Mouse (Mus musculus) adrenal gland, postnatal 10 days (tissue): Measurements from ENCODE around the gene Rbks. TPM values are rescaled to one million over a fixed set of nuclear protein-coding genes. Genes with fewer than 3 reads are reported as not detected.
"Not testable (repeated sequence)": the region's sequence is repeated elsewhere in the genome, so short reads cannot be mapped to it uniquely, and the experiment has no call there.

ENCODE experiments used
- DNase-seq: peaks from one replicate; pipeline ENCODE4 v3.0.0; 2021; ENCODE audit warnings: mixed read lengths
- total RNA-seq, 2 experiments: library from RNA; stranded (reverse); gene quantifications; 2 replicates each; pipeline ENCODE4 v1.2.3; 2021

Gene Rbks
- total RNA-seq, 2 experiments from 2014 or later, result 9.6 to 13.4 TPM

DNA sequence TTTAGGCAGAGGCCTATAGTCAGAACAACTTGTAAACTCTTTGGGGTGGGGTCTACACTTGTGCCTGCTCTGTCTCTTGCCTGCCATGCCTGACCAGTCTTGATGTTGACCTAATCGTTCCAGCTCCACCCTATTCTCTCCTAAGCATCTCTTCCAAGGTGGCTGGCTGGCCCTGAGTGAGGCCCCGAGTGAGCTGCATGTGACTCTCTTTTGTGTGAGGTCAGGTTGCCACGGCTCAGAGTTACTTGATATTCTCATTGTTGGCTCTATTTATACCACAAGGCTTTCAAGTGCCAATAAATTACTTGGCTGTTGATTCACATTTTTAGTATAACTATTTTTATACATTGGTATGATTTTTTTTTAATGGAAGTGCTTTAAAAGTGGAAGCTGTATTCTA, 70.3 kb downstream of the Rbks start:
- DNase-seq, result no peak

DNA sequence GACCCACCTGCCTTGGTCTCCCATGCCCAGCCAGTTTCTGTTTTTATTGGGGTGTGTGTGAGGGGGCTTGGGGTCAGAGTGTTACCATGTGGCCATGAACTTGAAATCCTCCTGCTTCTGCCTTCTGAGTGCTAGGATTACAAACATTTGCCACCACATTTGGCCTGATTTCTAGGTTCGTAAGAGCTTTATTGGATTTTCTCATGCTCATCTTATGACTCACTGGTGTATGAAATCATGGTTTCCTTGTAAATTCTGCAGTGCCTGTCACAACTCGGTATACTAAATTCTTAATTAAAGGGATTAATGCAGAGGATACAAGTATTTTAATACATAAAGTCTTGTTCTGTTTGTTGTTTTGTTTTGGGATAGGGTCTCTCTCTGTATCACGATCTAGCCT, 77.1 kb downstream of the Rbks start:
- no peak for DNase-seq

GRCm38 (mm10) chr5:31614339-31615025, 82.9 kb downstream of the Rbks start:
- no peak for DNase-seq

DNA sequence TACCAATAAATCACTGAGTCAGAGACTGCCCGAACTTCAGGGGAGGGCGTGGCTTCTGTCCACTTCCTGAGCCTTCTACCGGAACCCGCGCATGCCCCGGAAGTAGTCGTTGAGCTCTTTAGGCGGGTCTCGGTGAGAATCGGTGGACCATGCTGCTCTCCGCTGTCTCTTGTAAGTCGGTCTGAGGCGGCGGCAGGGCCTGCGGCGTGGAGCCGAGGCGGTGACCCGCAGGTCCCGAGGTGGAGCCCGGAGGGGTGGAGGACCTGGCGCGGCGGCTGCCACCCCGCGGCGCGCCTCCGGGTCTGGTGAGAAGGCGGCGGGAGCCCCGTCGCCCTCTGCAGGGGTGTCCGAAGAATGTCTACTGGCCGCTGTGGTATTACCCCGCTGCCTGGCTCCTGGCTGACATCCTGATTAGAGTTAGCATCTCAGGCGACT, 83.6 kb downstream of the Rbks start:
- peak; percentile 88 for DNase-seq

DNA sequence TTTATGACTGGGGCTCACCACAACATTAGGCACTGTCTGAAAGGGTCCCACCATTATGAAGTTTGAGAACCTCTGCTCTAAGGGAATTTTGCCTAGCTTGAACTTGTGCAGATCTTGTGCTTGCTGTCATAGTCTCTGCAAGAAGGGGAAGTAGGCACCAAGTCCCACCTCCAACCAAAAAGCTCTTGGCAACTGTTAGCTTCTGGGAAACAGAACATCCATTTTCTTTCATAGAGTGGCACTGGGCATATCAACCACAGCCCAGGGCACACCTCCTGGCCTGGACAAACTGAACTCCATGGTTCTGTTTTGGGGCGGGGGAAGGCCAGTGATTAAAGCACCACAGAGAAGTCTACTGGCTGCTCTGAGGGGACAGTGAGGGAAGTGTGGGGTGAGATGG, 86.2 kb downstream of the Rbks start:
- DNase-seq, result no peak

- no peak for DNase-seq
Observed at GRCm38 (mm10) chr5:31610376-31611086, 86.9 kb downstream of the Rbks start.

DNA sequence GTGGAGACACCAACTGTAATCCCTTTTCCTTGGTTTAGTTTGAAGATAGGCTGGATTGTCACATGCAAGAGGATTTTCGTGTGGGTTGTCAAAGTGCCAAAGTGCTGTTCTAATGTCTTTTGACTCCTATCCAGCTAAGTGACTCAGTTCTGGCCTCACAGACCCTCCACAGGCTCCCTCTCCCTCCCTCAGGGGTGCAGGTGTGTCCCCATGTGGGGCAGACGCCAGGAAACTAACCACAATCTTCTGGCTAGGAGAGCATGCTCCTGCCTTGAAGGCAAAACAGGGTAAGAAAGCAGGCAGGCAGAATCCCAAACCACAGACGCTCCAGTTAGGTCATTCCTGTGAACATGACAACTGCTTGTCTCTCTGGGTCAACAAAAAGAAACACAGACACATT, 91.3 kb downstream of the Rbks start:
- DNase-seq, result peak; percentile 56

GRCm38 (mm10) chr5:31603766-31604165, 93.7 kb downstream of the Rbks start:
- peak; percentile 40 for DNase-seq

DNA sequence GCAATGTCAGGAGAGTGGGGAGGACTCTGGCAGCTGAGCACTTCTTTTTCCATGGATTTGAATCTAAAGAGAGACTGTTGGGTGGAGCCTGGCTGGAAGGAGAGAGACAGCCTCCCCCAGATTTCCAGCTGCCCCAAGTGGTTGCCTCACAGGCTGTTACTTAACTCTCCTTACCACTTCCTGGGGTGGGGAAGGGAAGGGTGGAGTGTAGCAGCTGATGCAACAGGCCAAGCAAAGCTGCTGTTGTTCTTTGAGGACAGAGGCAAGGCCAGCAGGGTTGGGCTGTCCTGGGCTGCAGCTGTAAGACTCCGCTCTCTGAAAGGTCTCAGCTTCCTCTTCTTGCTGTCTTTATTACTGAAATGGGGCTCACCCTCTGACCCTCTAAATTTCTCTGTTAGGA, 95.0 kb downstream of the Rbks start:
- DNase-seq, result peak; percentile 83

GRCm38 (mm10) chr5:31601162-31601722, 96.2 kb downstream of the Rbks start:
- DNase-seq, result no peak

- DNase-seq, result no peak
Observed at GRCm38 (mm10) chr5:31599161-31599560, 98.3 kb downstream of the Rbks start.

DNA sequence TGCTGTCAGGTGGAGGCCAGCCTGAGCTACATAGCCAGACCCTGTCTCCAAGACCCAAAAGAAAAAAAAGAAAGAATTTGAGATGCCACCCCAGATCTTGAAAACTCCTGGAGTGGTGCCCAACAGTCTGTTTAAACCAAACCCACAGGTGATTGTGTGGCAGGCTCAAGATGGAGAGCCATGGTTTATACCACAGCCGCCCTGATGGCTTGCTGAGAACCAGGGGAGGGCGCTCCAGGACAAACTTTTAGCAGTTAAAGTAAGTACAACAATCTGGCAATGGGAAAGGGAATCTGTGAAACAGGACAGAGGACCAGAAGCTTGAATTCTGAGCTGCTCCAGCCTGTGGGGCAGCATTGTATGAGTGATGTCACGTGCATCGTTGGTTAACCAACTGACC, 98.8 kb downstream of the Rbks start:
- peak; percentile 62 for DNase-seq

GRCm38 (mm10) chr5:31598121-31598520, 99.3 kb downstream of the Rbks start:
- DNase-seq, result no peak

GRCm38 (mm10) chr5:31597430-31597944, 99.9 kb downstream of the Rbks start:
- DNase-seq, result no peak

DNA sequence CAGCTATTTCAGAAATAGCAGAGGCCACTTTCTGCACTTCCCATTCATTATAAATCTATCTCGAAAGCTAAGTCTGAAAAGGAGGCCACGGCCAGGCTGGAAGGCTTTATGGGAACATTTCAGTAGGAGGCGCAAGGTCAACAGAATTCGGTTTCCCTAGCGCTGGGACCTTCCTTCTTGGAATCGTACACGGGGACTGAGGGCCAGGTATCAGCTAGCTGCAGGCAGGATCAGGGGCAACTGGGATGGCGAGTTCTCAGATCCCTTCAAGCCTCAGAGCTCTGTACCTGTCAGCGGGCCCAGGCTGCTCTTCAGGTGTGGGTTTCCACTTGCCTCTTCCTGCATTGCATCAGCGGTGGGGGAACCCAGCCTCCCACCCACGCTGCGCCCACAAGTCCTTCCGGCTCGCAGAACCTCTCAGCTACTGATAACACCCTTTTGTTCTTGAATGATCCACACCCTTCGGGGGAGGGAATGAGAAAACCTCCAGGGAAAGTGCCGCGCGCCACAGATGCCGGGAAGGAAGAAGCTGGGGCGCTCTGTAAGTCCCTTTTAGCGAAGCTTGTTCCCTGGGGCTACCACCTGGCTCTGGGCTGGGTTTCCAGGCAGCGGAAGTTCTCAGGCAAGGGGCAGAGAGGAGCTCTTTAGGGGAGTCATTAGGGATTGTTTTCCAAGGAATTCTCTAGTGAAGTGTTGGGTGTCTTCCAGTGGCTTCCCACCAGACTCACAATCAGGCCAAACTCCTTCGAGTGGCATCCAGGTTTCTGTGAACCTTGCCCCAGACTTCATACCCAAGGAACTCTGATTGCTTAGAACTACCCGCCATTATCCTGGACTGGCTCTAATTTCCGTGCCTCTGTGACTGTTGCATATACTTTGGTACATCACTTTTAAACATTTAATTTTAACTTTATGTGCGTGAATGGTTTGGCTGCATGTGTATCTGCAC, 100.7 kb downstream of the Rbks start, which contains the start of gene Mrpl33:
Gene Mrpl33 (plus strand): TSS at position 455 of the 949 bp plus-strand sequence.
- DNase-seq, result peak; percentile 68

- DNase-seq, result no peak
Observed at GRCm38 (mm10) chr5:31595868-31596267, 101.6 kb downstream of the Rbks start.

DNA sequence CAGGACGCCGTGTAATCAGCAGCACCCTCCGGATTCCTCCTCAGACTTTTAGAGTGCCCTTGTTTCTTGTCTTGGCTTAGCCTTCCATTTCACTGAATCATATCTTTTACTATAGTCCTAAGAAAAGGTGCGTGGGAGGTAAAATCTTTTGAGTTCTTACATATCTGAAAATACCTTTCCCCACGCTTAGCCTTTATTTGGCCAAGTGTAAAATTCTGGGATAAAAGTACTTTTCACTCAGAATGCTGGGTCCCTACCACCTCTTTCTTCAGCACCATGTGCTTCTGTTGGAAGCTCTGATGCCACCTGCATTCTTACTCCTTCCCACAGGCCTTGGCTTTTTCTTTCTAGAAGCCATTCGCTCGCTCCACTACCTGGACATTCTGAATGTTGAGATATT, 106.3 kb downstream of the Rbks start:
- DNase-seq, result no peak

- no peak for DNase-seq
Observed at GRCm38 (mm10) chr5:31589711-31590319, 107.6 kb downstream of the Rbks start.

DNA sequence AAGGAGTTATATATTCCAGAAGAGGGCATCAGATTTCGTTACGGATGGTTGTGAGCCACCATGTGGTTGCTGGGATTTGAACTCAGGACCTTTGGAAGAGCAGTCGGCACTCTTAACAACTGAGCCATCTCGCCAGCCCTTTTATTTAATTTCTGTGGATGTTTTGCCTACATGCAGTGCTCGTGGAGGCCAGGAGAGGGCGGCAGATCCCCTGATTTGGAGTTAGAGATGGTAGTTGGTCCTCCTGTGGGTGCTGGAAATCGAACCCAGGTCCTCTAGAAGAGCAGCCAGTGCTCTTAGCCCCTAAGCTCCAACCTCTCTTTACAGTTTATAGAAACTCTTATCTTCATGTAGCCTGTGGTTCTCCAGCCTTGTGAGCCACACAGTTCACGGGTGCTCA, 108.8 kb downstream of the Rbks start:
- not testable (repeated sequence) for DNase-seq

DNA sequence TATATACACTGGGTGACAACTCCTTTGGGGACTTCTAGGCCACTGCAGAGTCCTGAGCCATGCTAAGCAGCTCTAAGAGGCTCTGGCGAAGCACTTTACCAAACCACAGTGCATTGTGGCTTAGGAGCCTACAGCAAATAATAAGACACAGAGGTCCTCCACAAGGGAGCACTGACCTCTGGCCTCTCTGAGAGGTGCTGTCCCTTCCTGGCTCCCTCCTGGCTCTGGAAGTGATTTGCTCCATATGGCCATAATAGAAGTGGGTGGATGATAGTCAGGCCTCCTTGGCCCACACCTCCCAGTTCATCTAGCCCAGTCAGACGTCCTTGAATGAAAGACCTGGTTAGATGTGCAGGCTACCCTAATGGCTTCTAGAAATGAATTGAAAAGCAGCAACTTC, 109.4 kb downstream of the Rbks start:
- no peak for DNase-seq

DNA sequence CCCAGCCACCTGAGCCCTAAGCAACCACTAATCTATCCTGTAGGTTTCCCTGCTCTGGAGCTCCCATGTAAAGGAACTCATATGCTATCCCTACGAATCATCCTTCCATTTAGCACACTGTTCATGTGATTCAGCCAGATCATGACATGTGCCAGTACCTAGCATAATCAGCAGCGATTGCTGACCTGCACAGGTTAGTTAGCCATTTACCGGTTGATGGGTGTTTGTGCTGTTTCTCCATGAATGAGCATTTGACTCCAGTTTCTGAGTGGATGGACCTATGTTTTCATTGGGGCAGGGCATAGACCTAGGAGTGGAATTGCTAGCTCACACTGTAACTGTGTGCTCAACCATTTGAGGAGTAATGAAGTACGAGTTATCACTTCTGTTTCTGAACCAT, 111.9 kb downstream of the Rbks start:
- no peak for DNase-seq

- no peak for DNase-seq
Observed at GRCm38 (mm10) chr5:31583261-31583660, 114.2 kb downstream of the Rbks start.
